Mouse (Mus musculus) layer of hippocampus, adult 8-10 months (tissue): ENCODE measurements around the gene Cdca4. TPM values are rescaled to one million over a fixed set of nuclear protein-coding genes. Genes with fewer than 3 reads are reported as not detected.
"Not testable (repeated sequence)": the region's sequence is repeated elsewhere in the genome, so short reads cannot be mapped to it uniquely, and the experiment has no call there.

Experiments
- DNase-seq, 2 experiments: peaks; one replicate each; pipeline ENCODE4 v3.0.0; 2022; ENCODE audit warnings: low spot score in 2 of 2
- total RNA-seq, 4 experiments: library from RNA; stranded (reverse); gene quantifications; 2 replicates each; pipeline ENCODE4 v1.2.4; 2022

The Cdca4 gene
- total RNA-seq, 4 experiments from 2014 or later: 10.1 to 12.0 (median 11.1) TPM

GRCm38 (mm10) chr12:112823221-112823620 is 6.0 kb downstream of the Cdca4 start:
- no peak for DNase-seq

DNA sequence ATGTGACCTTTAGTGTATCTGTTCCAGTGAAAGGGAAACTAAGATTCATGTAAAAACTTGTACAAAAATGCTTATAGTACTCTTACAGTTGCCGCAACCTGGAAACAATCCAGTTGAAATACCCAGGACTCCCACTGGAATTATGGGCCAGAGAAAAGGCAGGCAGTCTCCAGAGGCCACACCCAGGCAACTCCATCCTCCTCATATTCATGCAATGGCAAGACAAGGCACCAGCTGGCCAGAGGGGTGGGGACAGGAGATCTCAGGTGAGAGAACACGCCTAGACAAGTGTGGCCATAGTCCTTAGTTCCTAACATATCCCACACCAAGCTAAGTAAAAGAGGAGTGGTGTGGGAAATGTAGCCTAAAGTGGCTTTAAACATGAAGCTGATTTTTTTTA is 6.5 kb downstream of the Cdca4 start:
- no peak for DNase-seq

- no peak for DNase-seq
Observed at GRCm38 (mm10) chr12:112821974-112822373, 7.2 kb downstream of the Cdca4 start.

- DNase-seq: no peak
Observed at GRCm38 (mm10) chr12:112821216-112821615, 8.0 kb downstream of the Cdca4 start.

GRCm38 (mm10) chr12:112820401-112820999 is 8.7 kb downstream of the Cdca4 start:
- DNase-seq: no peak

GRCm38 (mm10) chr12:112819057-112819662 is 10.1 kb downstream of the Cdca4 start:
- DNase-seq: no peak

DNA sequence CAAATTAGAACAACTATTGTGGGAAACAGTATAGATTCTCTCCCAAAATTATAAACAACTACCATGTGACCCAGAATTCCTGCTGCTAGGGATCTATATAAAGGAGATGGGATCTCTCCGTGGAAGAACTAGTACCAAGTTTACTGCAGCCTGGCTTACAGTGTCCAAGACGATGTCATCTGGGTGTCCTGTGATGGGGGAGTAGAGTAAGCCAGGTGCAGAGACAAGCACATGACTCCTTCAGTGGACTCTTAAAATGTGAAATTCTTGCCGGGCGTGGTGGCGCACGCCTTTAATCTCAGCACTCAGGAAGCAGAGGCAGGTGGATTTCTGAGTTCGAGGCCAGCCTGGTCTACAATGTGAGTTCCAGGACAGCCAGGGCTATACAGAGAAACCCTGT is 12.4 kb downstream of the Cdca4 start:
- DNase-seq: not testable (repeated sequence)

DNA sequence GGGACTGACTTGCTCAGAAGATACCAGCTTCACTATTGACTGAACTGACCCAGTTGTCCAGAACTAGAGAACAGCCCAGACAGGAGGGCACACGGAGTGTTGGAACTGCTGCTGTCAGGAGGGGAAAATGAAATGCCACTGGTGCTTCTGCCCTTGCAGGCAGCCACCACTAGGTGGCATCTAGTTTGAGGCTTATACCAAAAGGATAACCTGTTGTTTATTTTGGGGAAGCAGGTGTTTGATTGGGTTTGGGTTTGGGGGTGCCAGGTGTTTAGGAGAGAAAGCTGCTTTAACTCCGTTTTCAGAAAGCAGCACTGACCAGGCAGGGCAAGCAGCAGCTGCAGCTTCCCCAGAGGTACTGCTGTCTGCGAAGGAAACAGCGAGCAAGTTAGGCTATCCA is 12.9 kb downstream of the Cdca4 start:
- DNase-seq: peak in 1 of 2 experiments; percentile 49

DNA sequence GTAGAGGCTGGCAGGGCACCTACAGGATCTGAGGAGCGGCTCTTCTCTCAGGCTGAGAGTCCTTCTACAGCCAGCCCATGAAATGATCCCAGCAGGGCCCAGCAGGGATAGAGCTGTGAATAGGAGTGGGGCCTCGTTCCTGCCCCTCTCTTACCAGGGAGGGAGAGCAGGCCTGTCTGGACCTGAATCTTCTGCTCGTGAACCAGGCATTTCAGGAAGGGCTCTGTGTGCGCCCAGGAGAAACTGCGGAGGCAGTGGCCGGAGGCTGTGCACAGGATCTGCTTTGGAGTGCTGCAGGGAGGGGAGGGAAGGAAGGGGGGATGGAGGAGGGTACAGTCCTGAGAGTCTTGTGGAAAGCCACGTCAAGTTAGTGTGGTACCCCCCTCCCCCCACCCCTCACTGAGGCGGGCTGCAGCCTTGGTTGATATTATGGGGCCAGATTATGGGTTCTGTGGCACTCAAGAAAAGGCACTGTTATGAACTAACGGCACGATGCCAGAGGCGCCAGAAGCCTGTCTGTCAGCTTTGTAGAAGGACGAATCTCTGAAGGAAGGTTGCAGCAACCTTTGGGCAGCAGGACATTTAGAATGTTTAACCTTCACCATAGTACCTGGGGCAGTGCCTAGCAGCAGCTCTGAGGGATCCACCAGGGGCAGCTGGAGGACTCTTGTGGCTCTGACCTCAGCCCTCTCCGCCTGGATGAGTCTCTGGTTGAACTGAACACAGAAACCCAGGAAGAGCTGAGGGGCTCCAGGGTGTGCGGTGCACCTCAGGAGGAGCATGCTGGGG is 14.3 kb downstream of the Cdca4 start:
- DNase-seq: no peak

GRCm38 (mm10) chr12:112813370-112813769 is 15.9 kb downstream of the Cdca4 start:
- no peak for DNase-seq

GRCm38 (mm10) chr12:112810092-112810885 is 18.9 kb downstream of the Cdca4 start:
- no peak for DNase-seq

GRCm38 (mm10) chr12:112809641-112810040 is 19.6 kb downstream of the Cdca4 start:
- no peak for DNase-seq

DNA sequence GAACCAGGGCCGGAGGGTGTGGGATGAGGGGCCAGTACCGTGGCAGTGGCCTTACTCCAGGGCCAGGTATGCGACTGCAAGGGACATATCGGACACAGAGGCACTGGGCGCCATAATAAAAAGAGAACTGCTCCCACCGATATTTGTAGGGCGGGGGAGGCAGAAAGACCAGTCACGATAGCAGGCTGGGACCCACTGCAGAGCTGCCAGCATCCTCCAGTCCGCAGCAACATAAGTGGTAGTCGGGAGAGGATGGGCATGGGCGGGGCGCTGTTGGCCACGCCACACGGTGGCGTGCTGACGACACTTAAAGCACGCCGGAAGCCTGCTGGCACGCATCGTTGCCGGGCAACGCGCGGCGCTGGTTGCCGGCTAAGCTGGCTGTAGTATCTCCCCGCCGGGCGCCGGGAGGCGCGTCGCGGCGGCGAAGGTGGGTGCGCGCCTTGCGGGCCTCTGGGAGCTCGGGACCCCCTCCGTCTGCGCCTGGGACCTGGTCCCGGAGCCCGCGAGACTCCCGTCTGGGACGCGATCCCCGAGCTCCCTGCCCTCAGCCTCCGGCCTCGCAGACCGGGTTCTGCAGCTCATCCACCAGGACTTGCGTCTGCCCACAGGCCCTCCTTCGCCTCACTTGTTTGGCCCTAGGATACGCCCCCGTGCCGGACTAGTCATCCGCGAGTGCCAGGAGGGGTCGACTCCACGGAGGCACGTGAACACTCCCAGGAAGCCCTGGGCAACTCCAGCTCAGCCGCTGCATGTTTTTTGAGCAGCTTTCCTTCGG is 20.4 kb downstream of the Cdca4 start, which contains the start of gene Clba1:
Gene Clba1, plus strand, starts transcription at position 351 of the 778 bp plus-strand sequence.
- peak; percentile 90 to 94 for DNase-seq

DNA sequence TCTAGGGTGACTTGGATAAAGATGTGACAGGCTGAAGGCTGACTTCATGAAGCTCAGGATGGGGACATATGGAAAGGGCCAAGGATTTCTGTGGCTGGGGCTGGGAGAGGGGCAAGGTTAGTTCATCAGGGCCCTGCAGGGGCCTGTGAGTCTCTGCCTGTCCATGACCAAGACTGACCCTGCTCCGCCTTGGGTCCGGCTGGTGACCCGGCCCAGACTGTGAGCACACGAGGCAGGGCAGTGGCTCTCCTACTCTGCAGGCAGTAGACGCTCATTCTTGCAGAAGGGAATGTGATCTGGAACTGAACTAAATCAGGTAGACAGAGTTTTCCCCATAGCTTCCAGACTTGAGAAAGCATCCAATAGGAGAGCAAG is 21.0 kb downstream of the Cdca4 start:
- DNase-seq: no peak

- DNase-seq: no peak
Observed at GRCm38 (mm10) chr12:112807796-112808195, 21.4 kb downstream of the Cdca4 start.

- DNase-seq: no peak
Observed at GRCm38 (mm10) chr12:112806044-112806443, 23.2 kb downstream of the Cdca4 start.

GRCm38 (mm10) chr12:112804046-112804445 is 25.2 kb downstream of the Cdca4 start:
- no peak for DNase-seq

GRCm38 (mm10) chr12:112802917-112803316 is 26.3 kb downstream of the Cdca4 start:
- no peak for DNase-seq

GRCm38 (mm10) chr12:112801864-112802846 is 27.1 kb downstream of the Cdca4 start, which contains the start of gene Ahnak2:
Ahnak2 (minus strand) TSS chr12:112802657.
- DNase-seq: no peak

DNA sequence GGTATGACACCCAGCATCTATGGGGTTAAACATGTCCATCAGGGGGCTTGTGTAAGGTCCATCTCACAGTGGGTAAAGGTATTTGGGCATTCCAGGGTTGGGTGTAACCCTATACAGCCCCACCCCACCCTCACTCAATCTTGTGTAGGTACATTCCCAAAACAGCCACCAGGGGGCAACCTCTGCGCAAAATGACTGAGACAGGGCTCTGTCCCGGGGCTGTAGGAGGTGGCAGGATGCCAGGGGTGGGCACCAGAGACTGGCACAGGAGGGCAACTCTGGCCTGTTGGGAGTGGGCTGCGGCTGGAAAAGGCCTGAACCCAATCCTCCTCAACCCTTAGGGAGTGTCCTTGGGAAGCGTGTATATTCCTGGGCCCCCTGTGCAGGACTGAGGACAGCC is 28.7 kb downstream of the Cdca4 start:
- peak in 1 of 2 experiments; percentile 65 for DNase-seq
